Mouse (Mus musculus) hindbrain, embryonic 14.5 days (tissue): ENCODE results near the gene Spg20. TPM values are rescaled to one million over a fixed set of nuclear protein-coding genes. Genes with fewer than 3 reads are reported as not detected.

ENCODE experiments used
- ATAC-seq: fragments of 200-750 bp; cut with Nextera tagmentation; 2 replicates; pipeline ENCODE4 v1.8.0; 2017; ENCODE audit warnings: moderate number of reproducible peaks, mild to moderate bottlenecking, moderate TSS enrichment, moderate library complexity; ENCODE audit not compliant: low FRiP score
- DNase-seq: peaks from one replicate; pipeline ENCODE4 v3.0.0-alpha.2; 2015; ENCODE audit warnings: low spot score
- H3K27ac ChIP-seq: fragments of 300-500 bp; sonication (generic); 2 replicates; pipeline ENCODE4 v1.5.1; 2014; ENCODE audit warnings: mild to moderate bottlenecking, moderate library complexity
- H3K27me3 ChIP-seq: fragments of 300-500 bp; sonication (generic); 2 replicates; pipeline ENCODE4 v1.6.1; 2014; ENCODE audit warnings: mild to moderate bottlenecking, low read length, mixed read lengths; ENCODE audit not compliant: control insufficient read depth, insufficient read depth
- H3K36me3 ChIP-seq: fragments of 300-500 bp; sonication (generic); replicated peaks from 2 replicates; pipeline ENCODE4 v1.6.1; 2014; ENCODE audit not compliant: control insufficient read depth, insufficient read depth
- H3K4me1 ChIP-seq: fragments of 300-500 bp; sonication (generic); replicated peaks from 2 replicates; pipeline ENCODE4 v1.6.1; 2014; ENCODE audit warnings: antibody characterized with exemption, low read length, mixed read lengths; ENCODE audit not compliant: control insufficient read depth, insufficient read depth
- H3K4me2 ChIP-seq: fragments of 300-500 bp; sonication (generic); replicated peaks from 2 replicates; pipeline ENCODE4 v1.6.1; 2014; ENCODE audit warnings: mild to moderate bottlenecking, moderate library complexity
- H3K4me3 ChIP-seq: fragments of 300-500 bp; sonication (generic); replicated peaks from 2 replicates; pipeline ENCODE4 v1.5.1; 2014; ENCODE audit warnings: mild to moderate bottlenecking, low read length
- H3K9ac ChIP-seq: fragments of 300-500 bp; sonication (generic); 2 replicates; pipeline ENCODE4 v1.6.1; 2014
- H3K9me3 ChIP-seq: fragments of 300-500 bp; sonication (generic); 2 replicates; pipeline ENCODE4 v1.6.1; 2016; ENCODE audit warnings: low read length; ENCODE audit not compliant: control insufficient read depth
- WGBS: fragments of 180-500 bp; shearing (Covaris S2); extraction: QIAGEN DNeasy Blood & Tissue Kit; methylation state at CpG from one replicate; pipeline ENCODE4 v1.1.7; 2014; 5-methylcytosine and 5-hydroxymethylcytosine counted together
- polyA plus RNA-seq: library from polyadenylated mRNA; unstranded; fragments of >200 nt; fragmentation: Nextera tagmentation; extraction: Ambion mirVana; gene quantifications from 2 replicates; pipeline ENCODE4 v1.2.1, GENCODE M21; 2014

Gene Spg20
- polyA plus RNA-seq, 1 experiment from 2014 or later: 19.5 TPM

DNA sequence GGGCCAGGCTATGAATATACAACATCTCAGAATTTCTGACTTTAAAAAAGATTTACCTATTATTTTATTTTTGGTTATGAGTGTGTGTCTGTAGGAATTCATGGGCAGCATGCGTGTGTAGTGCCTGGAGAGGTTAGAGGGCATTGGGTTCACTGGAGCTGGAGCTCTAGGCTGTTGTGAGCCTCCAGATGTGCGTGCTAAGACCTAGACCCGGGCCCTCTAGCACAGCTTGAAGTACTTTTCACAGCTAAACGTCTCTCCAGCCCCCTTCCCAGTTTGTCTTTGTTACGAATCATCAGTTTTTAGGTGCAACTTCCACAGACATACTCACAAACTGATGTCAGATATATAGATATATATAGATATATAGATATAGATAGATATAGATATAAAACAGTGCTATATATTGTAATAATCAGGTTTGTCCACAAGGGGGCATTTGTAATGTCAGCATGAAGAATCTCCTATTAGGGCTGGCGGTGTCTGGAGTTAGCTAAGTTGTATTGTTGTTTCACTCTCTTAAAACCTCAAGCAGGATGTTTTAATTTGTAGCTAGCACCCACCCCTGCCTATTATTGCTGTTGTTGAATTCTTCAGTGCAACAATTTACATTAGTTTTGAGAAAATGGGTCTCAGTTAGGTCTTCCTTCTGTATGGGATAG is 40.9 kb downstream of the Spg20 start:
- DNase-seq (peak; percentile 78), ATAC-seq (no peak)
- Histone ChIP-seq H3K36me3 (no peaks in the 10 kb centered on the region), H3K9me3 (no peaks in the 10 kb centered on the region), H3K27ac (no peak overlapping the region), H3K4me1 (no peaks in the 10 kb centered on the region), H3K4me2 (no peak overlapping the region), H3K9ac (no peak overlapping the region), H3K27me3 (no peaks in the 10 kb centered on the region), H3K4me3 (no peak overlapping the region)
- WGBS: 66% methylated on average over 6 of the region's 6 CpGs

DNA sequence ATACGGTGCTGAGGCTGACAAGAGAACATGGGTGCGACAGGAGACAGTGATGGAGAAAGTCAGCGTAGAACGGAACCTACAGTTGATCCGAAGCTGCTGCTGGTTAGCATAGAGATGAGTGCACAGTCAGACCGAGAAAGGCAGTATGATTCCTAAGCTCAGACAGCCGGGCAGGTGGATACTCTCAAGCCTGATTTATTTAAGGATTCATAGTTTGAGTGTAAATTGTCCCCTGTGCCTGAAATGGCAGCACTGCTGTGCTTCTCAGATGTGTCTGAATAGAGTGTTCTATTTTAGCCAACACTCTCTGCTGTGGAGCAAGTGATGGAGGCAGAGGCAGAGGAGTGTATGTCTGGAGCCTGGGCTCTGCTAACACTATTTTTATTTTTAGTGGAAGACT is 42.3 kb downstream of the Spg20 start:
- Histone ChIP-seq H3K4me2 (no peak overlapping the region), H3K9ac (no peak overlapping the region), H3K36me3 (no peaks in the 10 kb centered on the region), H3K27ac (no peak overlapping the region), H3K4me1 (no peaks in the 10 kb centered on the region), H3K4me3 (no peak overlapping the region), H3K27me3 (no peaks in the 10 kb centered on the region), H3K9me3 (no peaks in the 10 kb centered on the region)
- DNase-seq: no peak
- 87% methylated on average over 7 of the region's 7 CpGs for WGBS
- no peak for ATAC-seq

DNA sequence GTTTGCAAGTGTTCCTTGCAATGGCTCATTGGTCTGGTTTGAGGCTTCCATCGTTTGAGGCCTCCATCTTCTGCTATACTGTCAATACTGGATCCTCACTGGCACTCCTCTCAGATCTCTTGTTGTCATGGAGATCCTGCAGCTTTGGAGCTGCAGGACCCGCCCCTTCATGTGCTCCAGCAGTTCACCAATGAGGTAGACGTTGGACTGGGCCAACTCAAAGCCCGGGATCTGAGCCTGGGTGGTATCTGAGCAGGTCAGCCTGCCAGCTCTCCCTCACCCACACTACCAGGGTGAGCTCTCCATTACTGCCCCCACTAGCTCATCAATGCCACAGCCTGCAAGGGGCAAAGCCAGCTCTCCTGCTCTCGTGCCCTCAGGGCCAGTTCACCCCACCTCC is 45.5 kb downstream of the Spg20 start:
- H3K4me2 ChIP-seq: no peak overlapping the region
- H3K27me3 ChIP-seq: no peaks in the 10 kb centered on the region
- H3K4me1 ChIP-seq: no peaks in the 10 kb centered on the region
- no peaks in the 10 kb centered on the region for H3K9me3 ChIP-seq
- no peak overlapping the region for H3K9ac ChIP-seq
- H3K27ac ChIP-seq: no peak overlapping the region
- 53% methylated on average over 5 of the region's 5 CpGs for WGBS
- 0 out of 2 replicates have a peak, but pooled peaks have one; percentile 43 for ATAC-seq
- no peak overlapping the region for H3K4me3 ChIP-seq
- DNase-seq: no peak
- no peaks in the 10 kb centered on the region for H3K36me3 ChIP-seq

DNA sequence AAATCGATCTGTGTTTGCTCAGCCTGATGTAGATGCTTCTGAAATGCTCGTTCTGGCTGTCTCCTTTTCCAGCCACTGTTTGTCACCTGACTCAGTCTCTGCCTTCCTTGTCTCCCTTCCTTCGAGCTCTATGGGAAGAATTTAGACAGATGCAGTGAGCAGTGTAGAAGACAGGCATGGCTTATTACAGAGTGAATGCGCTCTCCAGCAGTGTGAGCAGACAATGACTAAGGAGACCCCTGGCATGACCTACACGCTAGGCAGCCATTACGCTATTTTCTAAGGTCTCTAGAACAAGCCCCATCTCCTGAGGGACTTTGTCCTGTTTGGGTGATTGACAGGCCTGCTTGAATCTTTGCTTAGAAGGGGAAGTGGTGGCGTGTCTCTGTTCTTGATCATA is 49.2 kb downstream of the Spg20 start:
- WGBS: 43% methylated on average over 7 of the region's 7 CpGs
- H3K4me2 ChIP-seq: no peak overlapping the region
- ATAC-seq: 0 out of 2 replicates have a peak, but pooled peaks have one; percentile 21
- no peaks in the 10 kb centered on the region for H3K27me3 ChIP-seq
- H3K4me3 ChIP-seq: no peak overlapping the region
- no peak for DNase-seq
- no peak overlapping the region for H3K9ac ChIP-seq
- H3K27ac ChIP-seq: peak overlapping the region; percentile 11; the same call in 1 of the 2 replicates
- no peaks in the 10 kb centered on the region for H3K4me1 ChIP-seq
- no peaks in the 10 kb centered on the region for H3K9me3 ChIP-seq
- H3K36me3 ChIP-seq: no peaks in the 10 kb centered on the region

DNA sequence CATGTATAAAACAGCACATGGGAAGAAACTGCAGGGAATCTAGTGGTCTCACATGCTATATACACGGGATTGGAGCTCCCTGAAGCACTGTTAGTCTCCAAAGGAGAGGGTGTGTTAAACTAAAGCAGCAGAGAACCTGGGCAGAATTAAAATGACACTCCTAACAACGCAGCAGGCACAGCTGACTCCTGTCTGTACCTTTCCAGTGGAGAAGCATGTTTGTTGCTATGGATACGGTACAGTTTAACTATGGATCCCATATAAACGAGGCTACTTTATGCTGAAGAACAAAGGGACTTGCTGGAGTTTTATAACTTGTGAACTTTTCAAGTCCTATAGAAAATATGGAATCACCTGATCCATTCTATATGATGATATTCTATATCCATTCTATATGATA is 51.6 kb downstream of the Spg20 start:
- no peak overlapping the region for H3K4me3 ChIP-seq
- 61% methylated on average over 4 of the region's 4 CpGs for WGBS
- H3K4me2 ChIP-seq: no peak overlapping the region
- no peak overlapping the region for H3K27ac ChIP-seq
- no peaks in the 10 kb centered on the region for H3K9me3 ChIP-seq
- no peaks in the 10 kb centered on the region for H3K27me3 ChIP-seq
- DNase-seq (no peak), ATAC-seq (no peak)
- H3K36me3 ChIP-seq: no peaks in the 10 kb centered on the region
- H3K4me1 ChIP-seq: no peaks in the 10 kb centered on the region
- H3K9ac ChIP-seq: no peak overlapping the region

DNA sequence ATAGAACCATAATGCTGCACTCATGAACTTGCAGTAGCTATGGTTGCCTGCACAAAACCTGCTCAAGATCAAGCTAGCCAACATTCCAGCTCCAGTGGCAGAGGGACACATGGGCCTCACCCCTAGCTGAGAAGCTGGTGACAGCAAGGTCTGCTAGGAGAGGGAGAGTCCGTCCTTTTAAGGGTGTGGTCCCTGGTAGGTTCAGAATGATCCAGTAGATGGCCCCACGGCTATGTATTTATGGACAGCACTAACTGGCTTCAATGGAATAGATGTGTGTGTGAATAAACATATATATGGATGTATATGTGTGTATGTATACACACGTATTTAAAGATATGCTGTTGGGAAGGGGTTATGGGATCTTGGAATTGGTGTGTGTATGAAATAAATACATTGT is 60.6 kb downstream of the Spg20 start:
- Histone ChIP-seq H3K27ac (no peak overlapping the region), H3K9ac (no peak overlapping the region), H3K36me3 (no peaks in the 10 kb centered on the region), H3K9me3 (no peaks in the 10 kb centered on the region), H3K4me1 (no peaks in the 10 kb centered on the region), H3K4me2 (no peak overlapping the region), H3K4me3 (no peak overlapping the region), H3K27me3 (no peaks in the 10 kb centered on the region)
- WGBS: 76% methylated on average over 3 of the region's 3 CpGs
- DNase-seq: no peak
- no peak for ATAC-seq

DNA sequence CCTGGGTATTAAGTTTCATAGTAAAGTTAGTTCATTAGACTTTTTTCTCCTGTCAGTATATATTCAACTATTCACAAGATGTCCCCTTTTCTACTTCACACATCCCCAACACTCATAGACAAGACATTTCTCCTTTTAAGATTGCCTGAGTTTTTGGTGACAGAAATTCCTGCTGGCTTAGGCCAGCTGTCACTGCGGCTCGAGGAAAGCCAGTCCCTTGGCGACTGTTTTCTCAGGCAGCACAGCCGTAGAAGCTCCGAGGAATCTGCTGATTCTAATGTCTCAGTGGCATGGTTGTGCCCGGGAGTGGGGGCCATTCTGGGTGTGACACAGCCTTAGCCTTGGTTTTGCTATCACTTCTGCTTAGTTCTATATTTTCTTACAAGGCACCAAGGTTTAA is 65.4 kb downstream of the Spg20 start:
- no peaks in the 10 kb centered on the region for H3K36me3 ChIP-seq
- DNase-seq (no peak), ATAC-seq (no peak)
- H3K9ac ChIP-seq: no peak overlapping the region
- no peaks in the 10 kb centered on the region for H3K4me1 ChIP-seq
- 57% methylated on average over 6 of the region's 6 CpGs for WGBS
- no peaks in the 10 kb centered on the region for H3K27me3 ChIP-seq
- no peak overlapping the region for H3K27ac ChIP-seq
- H3K4me3 ChIP-seq: no peak overlapping the region
- no peak overlapping the region for H3K4me2 ChIP-seq
- no peaks in the 10 kb centered on the region for H3K9me3 ChIP-seq

DNA sequence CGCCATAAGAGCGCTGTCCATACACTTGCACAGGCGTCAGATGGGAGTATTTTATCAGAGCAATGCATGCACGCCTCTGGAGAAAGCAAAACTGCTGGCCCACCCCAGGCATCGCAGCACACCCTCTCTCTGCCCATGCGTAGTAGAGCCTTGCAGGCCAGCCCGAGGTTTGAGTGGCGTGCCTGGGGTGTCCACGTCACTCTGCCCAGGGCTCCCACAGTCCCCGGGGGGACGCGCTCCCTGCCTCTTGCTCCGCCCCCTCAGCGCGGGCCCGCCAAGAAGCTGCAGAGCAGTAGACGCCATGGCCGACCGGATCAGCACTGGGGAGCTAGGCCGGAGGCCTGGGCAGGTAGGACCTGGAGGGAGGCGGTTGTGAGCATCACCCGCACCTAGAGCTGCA is 69.9 kb downstream of the Spg20 start, which contains the start of gene Sohlh2:
Sohlh2 (plus strand) TSS at position 263 of the 400 bp plus-strand sequence.
- Histone ChIP-seq H3K4me1 (no peaks in the 10 kb centered on the region), H3K27me3 (no peaks in the 10 kb centered on the region), H3K9me3 (no peaks in the 10 kb centered on the region), H3K4me2 (no peak within 1 kb of the TSS), H3K27ac (no peak within 1 kb of the TSS), H3K4me3 (no peak within 1 kb of the TSS), H3K36me3 (no peaks in the 10 kb centered on the region), H3K9ac (no peak within 1 kb of the TSS)
- 0 out of 2 replicates have a peak, but pooled peaks have one; percentile 40 for ATAC-seq
- DNase-seq: no peak
- WGBS: 93% methylated on average over 22 of the region's 22 CpGs
